In the genomic region with DNA sequence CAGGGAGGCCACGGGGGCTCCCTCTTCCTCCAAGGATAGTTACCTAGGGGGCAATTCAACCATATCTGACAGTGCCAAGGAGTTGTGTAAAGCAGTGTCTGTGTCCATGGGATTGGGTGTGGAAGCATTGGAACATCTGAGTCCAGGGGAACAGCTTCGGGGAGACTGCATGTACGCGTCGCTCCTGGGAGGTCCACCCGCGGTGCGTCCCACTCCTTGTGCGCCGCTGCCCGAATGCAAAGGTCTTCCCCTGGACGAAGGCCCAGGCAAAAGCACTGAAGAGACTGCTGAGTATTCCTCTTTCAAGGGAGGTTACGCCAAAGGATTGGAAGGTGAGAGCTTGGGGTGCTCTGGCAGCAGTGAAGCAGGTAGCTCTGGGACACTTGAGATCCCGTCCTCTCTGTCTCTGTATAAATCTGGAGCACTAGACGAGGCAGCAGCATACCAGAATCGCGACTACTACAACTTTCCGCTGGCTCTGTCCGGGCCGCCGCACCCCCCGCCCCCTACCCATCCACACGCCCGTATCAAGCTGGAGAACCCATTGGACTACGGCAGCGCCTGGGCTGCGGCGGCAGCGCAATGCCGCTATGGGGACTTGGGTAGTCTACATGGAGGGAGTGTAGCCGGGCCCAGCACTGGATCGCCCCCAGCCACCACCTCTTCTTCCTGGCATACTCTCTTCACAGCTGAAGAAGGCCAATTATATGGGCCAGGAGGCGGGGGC, we compare ENCODE assay signal across 8 mouse cellular contexts. TPM values are rescaled to one million over a fixed set of nuclear protein-coding genes. Genes with fewer than 3 reads are reported as not detected.
DNase-seq lines count a peak whose midpoint lies in the region.

No protein-coding gene starts in this region.

- intact Hi-C loops in heart, postnatal 10 days (cut with DNase I), result no loop called here

- peak; percentile 7 to 20 for DNase-seq in cerebellum, postnatal 10 days
- DNase-seq in cerebellum, adult 11-12 months, result no peak
- DNase-seq in urinary bladder, adult 2 months (ENCODE audit: low spot score), result peak; percentile 21
- DNase-seq in urinary bladder, postnatal 25 days (ENCODE audit: low spot score), result no peak
- peak; percentile 2 to 3 for DNase-seq in heart, postnatal 10 days
- DNase-seq in kidney, postnatal 4 days, result peak; percentile 11 to 21
- DNase-seq in skeletal muscle tissue, adult 2 months (ENCODE audit: low read depth, low spot score), result peak; percentile 29
- no peak for DNase-seq in lung, postnatal 4 days

RNA-seq across cellular contexts. Expression of gene Ar, which starts 2.0 kb away (rescaled TPM):
- 2.3 and 4.9 TPM in 2 replicates for polyA plus RNA-seq in urinary bladder, adult 2 months (2012; rRNA removed)
- total RNA-seq in heart, postnatal 10 days (2021), result 1 to 10 TPM; 1.6 to 2.1 TPM

Comparison
In these comparisons a context has a peak if more than half of its experiments do, and no peak if none do; other contexts are left out.
1. DNase-seq: peak in cerebellum, postnatal 10 days (2 of 2), urinary bladder, adult 2 months (single experiment), heart, postnatal 10 days (2 of 2), kidney, postnatal 4 days (2 of 2) and skeletal muscle tissue, adult 2 months (single experiment); none in cerebellum, adult 11-12 months (single experiment), urinary bladder, postnatal 25 days (single experiment) and lung, postnatal 4 days (0 of 2).